Mouse (Mus musculus): Measurements from ENCODE around the gene Hikeshi.

- TF ChIP-seq CTCF (conservative IDR thresholded peaks at IDR 0.05 in 1 of 2, IDR thresholded peaks at IDR 0.05 in 1 of 2; ENCODE audit: low read depth in 2 of 2, low read length in 2 of 2), result no peak
- TF ChIP-seq NRF1 (IDR thresholded peaks at IDR 0.05; ENCODE audit: low read depth, low read length), result no peak
- TF ChIP-seq ETS1 (conservative IDR thresholded peaks at IDR 0.05; ENCODE audit: low read depth, low read length), result no peak
- TF ChIP-seq EP300 (IDR thresholded peaks at IDR 0.05; ENCODE audit: low read length), result no peak
- no peak for TF ChIP-seq SMC3 (IDR thresholded peaks at IDR 0.05; ENCODE audit: low read depth, low read length)
These were observed 56.5 kb downstream of the Hikeshi start for GRCm38 (mm10) chr7:89884551-89884950.

Data from CH12.LX (cell line).